Mouse (Mus musculus) gastrocnemius, adult 8-10 months (tissue): ENCODE results near the gene Plppr1. TPM values are rescaled to one million over a fixed set of nuclear protein-coding genes. Genes with fewer than 3 reads are reported as not detected.
A peak's percentile ranks its signal among the peaks of the same experiment; 100 is the strongest.

Source experiments
- DNase-seq, 2 experiments: peaks; one replicate each; pipeline ENCODE4 v3.0.0; 2022; ENCODE audit warnings: low spot score in 2 of 2
- total RNA-seq, 4 experiments: library from RNA; stranded (reverse); gene quantifications; 2 replicates each; pipeline ENCODE4 v1.2.4; 2022

Gene Plppr1
- total RNA-seq: not detected

DNA sequence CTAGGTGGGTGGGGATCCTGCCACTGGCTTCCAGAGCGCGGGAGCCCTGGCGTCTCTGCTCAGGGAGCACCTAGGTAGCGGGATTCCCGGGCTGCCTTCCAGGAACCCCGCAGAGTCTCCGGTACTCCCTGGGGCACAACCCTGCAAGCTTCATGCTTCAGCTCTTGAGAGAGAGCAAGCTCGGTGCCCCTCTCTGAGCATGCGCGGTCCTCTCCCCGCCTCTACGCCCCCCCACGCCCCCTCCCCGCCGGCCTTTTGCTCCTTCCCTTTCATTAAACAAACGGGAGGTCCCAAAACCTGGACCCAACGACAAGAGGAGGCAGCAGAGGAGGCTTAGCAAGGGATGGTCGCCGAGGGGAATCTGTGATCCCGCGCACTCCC is at the start of gene Plppr1:
TSS of gene Plppr1 (plus strand) at position 253 of the 381 bp plus-strand sequence.
- no peak for DNase-seq

DNA sequence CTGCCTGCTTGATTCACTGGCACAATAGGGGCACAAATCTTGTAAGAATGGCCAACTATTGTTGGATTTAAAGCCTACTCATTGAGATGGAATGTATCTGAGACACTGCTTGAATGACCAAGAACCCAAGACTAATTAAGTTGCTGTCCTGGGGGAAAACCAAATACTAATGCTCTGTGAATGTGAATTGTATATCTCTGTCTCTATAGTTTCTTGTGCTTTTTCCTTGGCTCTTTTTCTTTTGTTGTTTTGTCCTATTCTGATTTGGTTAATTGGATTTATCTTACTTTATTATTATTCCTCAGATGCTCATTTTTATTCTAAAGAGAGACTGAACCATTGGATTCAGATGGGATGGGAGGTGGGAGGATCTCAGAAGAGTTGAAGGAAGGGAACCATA is 42.4 kb upstream of the Plppr1 start:
- DNase-seq: no peak

DNA sequence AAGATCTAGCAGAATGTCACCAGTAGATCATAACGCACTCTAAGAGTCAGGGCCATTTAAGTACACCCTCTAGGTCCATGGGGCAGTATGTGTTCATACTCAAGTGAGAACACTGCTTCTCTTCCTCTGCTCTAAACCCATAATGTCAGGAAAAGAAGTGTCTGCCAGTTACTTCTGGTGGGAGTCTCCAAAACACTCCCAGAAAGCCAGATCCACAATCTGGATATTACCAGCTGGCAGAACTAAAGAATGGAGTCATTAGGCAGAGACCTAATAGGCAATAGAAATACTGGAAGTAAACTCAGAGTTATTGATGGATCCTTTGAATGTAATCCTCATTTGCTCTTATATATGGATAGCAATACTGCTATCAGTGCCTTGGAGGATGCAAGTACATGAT is 35.9 kb upstream of the Plppr1 start:
- DNase-seq: no peak

DNA sequence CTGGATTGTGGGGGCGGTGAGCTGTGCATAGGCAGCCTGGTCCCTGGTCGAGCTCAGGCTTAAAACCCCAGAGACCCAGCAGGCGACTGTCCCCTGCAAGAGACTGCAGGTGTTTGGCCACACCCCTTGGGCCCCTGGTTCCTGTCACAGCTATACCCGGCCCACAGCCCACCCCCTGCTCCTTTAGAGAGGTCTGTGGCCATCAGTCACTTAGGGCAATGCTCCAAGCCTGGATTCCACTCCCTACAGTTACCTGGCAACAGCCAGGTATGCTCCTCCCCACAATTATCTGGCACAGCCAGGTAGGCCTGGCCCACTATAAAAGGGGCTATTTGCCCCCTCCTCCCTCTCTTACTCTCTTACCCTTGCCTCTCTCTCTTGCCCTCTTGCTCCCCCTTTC is 20.8 kb upstream of the Plppr1 start:
- DNase-seq: no peak

DNA sequence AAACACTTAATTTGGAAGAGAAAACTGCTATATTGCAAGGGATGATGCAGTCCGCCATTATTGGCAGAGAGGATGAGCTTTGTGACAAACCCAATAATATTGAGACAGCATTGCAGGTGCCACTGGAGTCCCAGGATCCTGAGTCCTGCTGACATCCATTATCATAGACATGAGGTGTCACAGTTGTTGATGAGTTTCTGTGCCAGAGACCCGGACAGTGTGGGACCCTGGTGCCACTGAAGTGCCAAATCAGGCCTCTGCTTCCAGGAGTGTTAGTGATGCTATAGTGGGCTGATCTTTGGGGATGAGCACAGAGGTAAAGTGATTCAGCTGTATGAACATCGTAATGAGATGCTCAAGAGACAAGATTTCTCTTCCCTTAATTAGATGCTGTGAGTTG is 19.2 kb upstream of the Plppr1 start:
- no peak for DNase-seq

DNA sequence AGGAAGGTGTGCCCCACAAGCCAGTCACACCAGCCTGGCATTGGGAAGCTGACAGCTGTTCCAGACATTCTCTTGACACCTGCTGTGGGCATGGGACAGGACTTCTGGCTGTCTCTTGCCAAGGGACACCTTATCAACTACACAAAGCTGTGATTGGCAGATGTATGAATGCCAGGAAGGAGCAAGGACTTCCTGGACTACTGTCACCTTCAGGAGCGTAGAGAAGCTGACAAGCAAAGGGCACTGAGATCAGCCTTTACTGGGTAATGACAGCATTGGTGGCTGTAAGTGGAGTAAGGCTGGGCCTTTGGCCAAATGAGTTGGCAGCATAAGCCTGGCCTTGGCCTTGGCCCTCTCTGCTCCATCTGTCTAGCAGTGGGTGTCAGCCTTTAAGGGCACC is 17.4 kb upstream of the Plppr1 start:
- DNase-seq: peak; percentile 37 to 73

DNA sequence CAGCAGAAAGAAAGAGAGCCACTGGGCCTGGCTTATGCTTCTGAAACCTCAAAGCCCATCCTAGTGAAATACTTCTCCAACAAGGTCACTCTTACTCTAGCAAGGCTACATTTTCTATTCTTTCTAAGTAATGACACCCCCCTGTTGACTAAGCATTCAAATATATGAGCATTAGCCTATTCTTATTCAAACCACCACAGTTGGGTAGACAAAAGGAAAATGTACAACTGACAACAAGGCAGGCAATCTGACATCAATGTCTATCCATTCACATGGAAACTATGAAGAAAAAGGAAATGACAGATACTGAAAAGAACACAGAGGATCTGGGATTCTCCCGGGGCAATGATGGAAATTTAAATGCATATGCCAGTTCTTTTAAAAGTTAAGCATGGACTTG is 8.4 kb upstream of the Plppr1 start:
- DNase-seq: no peak

DNA sequence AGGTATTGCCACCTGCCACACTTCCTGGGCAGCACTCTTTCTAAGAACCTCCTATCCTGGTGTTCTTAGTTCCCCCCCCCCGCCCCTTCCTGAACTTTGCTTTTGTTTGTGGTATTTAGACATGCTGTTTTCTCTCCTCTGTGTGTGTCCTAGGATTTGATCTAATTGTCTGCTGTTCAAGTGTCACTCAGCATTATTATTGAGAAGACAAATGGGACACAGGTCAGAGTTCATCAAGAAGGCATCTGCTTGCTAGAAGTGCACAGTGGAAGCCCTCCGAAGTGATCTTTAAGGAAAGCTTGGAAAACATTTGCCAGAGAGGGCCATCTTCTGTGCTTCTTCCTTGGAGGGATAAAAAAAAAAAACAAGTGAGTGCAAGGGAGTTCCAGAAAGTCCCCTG is 1.2 kb upstream of the Plppr1 start:
- no peak for DNase-seq

DNA sequence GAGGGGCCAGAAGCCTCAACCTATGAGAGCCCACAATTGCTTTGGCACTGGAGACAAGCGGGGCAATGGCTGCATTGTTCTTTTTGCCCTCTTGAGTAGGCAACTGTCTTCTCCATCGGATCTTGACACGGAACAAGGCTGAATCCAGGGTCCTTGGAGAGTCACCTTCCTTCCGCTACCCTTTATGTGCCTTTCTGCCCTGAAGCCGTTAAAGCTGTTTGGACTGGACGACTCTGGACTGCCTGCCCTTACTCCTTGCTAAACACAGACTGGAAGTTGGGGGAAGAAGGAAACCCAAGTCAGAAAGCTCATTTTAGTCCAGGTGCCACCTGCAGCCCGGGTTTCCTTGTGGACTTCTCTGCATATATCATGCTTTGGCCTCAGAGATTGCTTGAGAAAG is 516 bp upstream of the Plppr1 start:
- no peak for DNase-seq

DNA sequence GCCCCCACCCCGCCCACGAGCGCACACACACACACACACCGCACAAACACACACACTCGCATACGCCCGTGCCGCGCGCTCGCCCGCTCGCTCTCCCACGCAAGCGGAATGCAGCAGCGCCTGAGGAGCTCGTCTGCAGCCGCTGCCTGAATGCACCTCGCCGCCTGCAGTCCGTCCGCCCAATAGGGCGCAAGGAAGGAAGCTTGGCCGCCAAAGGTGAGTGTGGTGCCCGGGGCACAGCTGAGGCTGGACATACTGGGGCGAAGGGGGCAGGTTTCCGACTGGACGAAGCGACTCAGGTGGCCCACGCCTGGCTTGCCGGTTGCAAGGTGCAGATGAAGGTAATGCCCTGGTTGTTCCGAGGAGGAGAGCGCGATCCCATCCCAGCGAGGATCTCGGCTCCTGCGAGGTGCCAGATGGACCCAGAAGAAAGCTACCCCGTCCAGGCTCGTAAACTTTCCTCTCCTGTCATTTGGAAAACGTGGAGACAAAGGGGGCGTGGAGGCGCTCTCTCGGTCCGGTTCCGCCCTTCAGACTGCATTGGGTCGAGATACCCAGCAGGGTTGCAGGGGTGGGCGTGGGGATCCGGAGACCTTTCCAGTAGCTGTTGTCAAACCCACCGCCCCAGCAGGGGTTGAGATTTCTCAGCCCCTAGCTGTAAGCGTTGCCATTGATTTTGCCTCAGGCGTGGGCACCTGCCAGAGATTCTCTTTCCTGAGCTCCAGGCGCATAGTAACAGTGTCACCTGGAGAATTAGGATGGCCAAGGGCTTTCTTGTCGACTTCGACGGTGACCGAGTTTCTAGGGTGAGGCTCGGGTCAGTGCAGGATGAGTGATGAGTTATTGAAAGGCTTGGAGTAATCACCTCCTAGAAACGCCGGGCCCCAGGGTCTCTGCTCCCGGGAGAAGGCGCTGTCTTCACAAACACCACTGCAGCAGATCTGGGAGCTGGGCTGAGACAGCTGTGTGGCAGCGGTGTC is 619 bp downstream of the Plppr1 start:
- DNase-seq: no peak

DNA sequence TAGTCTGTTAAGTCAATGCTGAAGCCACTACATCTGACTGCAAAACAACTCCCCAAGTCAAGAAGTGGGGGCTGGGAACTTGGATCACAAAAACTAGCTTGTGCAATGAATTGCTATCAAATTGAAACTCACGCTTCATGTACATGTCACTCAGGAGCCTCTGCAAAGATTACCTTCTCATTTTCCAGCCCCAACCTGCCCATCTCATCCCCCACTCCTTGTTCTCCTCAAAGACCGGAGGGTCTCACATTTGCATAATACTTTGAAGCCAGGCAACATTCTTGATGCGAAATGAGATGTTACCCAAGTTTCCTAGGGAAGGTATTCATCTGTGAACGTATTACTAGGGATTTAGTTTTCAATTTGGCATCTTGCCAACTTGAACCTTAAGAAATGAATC is 10.4 kb downstream of the Plppr1 start:
- DNase-seq: no peak

DNA sequence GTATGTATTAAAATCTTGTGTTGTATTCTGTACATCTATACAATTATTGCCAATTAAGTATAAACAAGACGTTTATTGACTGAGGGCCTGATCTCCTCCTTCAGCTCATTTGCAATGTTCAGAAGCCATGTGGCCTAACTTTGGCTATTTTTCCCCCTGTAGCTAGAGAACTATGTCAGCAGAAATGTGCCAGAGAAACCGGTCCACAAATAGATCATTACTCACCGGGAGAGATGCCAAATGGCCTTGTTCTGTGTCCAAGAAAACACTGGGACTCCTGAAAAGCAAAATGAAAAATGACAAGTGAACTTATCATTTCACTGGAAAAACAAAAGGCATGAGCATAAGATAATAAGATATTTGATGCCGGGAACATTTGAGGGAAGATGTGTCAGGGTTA is 13.8 kb downstream of the Plppr1 start:
- DNase-seq: peak; percentile 33 to 37

DNA sequence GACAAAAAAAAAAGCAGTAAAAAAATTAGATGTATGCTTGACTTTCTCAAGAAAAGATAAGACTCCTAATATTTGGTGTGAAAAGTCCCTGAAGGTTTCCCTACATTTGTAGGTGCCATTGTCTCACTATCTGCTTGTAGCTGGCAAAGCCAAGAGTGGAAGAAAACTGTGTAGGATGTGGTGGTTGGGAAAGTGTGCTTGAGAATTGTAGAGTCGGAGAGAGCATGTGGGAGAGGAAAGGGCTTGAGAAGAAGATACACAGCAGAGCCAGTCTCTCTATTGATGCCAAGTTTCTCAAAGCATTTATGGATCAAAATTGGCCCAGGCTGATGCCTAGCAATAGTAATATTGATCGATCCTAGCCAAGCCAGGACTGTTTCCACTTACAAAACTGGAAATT is 16.8 kb downstream of the Plppr1 start:
- no peak for DNase-seq

DNA sequence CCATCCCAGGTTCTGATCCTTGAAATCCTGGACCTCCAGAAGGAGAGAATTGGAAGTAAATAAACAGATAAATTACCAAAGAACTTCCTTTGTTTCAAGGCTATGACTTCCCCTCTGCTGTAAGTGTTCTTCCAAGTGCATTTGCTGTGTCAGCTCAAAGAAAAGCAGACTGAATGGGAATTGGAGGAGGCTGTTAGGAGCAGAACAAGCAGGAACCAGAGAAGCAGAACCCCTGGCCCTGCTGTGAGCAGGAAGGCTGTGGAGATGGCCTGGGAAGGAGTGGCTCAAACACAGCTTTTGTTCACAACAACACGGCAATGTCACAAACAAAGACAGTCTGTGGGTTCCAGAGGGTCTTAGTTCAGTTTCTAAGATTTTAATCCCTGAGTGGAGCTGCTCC is 20.3 kb downstream of the Plppr1 start:
- DNase-seq: no peak

DNA sequence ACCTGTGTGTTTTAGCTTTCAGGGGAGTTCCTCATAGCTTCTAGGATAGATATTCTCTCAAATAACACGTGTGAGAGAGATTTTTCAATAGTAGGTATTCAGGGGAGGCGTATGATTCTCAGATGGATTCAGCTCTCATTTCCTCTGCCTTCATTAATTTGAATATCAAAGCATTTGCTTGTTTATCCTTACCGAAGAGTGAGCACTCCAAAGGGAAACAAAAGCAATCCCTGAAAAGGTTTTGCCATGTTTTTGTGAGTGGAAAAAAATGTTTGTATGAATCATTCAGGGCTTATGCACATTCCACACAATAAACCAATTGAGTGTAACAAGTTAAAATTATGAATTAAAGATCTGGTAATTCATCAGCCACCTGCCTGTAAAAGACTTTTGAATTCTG is 29.1 kb downstream of the Plppr1 start:
- DNase-seq: no peak

DNA sequence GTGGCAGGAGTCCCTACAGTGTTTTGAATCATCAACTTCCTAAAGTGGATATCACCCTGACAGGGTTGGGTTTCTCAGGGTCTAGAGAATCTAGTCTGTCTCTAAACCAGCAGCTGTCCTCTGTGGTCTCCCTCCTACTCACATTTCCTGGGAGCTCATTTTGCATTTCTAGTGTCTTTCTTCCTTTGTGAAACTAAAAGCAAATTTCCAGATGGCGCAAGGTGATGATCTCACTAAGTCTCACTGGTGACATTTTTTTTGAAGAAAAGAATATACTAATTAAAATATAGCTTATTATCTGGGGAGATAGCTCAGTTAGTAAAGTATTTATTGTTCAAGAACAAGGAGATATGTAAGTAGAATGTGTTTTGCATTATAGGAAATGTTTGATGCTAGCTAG is 31.4 kb downstream of the Plppr1 start:
- no peak for DNase-seq

DNA sequence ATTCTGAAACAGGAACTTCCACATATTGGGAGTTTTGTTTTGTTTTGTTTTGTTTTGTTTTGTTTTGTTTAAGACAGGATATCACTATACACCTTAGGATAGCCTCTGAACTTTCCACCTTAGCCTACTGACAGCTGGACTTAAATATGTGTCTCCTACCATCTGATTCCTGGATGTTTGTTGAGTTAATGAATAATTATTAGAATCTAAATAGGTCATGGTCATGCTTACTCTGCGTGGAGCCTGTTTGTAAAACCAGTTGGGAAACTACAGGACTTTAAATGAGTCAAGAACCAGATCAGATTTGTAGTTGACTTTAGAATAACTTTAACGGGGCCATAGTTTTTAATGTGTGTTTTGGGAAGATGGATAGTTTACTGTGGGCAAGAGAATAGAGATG is 40.4 kb downstream of the Plppr1 start:
- no peak for DNase-seq

DNA sequence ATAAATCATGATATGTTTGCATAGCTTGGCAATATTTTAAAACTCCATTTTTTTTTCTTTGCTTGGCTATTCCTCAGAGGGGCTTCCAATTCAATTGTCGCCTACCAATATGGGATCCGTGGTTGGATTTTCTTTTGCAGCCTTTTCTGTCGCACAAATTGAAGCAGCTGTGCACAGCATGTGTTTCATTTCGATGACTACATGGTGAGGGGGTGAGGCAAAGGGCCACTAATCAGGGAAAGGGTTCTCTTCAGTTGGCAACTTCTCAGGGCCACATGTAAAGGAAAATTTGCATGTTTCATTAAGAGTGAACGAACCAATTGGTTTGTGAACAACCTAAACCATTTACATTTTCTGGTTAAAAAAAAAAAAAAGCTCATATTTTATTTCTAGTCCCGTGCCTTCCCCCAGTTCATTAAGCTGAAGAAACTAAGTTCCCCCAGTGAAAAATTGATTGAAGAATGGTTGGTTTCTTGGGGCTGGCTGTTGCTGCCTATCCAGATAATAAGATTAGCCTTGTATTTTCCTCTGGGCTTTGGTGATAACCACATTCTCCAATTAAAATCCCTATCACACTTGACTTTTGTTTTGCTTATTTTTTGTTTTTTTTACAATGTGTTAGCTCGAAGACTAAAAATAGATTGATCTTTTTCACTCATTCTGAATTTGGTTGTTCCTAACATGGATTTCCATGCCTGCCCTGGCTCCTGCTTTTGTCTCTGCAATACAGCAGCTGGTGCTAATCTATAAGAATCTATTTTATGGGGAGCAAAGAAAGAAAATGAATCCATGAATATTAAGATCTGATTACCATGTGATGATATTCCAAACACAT is 43.1 kb downstream of the Plppr1 start:
- no peak for DNase-seq

DNA sequence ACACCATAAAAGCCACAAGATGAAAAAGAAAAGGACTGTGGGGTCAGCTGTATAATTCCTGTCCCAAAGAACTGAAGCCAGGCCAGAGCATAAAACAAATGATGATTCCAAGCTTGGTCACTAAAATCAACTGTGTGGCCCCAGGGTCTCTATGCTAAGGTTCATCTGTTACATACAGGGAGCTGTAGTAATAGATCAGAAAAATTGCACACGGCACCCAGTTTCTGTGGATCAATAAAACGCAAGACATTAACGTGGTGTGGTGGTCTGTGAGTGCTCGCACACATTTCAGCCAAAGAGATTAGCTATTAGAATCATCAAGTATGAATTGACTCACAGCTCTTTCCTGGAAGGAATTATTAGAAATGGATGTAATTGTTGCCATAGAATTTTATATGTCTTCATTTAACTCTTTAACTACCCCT is 43.7 kb downstream of the Plppr1 start:
- no peak for DNase-seq

DNA sequence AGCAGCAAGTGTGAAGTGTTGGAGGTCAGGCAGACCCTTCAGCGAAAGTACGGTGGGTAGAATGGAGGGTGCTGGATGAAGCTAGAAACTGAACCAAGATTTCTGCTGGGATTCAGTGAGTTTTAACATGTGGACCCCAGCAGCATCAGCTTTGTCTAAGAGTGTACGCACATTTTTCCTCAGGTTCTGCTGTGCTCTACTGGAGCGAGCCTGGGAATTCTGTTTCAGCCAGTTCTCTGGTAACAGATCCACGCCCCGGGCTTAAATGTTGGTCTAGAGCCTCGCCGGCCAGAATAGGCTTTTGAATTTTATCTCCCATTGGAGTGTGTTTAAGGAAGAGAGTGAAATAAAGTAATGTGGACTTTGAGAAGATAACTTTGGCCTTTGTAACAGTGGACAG is 45.8 kb downstream of the Plppr1 start:
- no peak for DNase-seq

DNA sequence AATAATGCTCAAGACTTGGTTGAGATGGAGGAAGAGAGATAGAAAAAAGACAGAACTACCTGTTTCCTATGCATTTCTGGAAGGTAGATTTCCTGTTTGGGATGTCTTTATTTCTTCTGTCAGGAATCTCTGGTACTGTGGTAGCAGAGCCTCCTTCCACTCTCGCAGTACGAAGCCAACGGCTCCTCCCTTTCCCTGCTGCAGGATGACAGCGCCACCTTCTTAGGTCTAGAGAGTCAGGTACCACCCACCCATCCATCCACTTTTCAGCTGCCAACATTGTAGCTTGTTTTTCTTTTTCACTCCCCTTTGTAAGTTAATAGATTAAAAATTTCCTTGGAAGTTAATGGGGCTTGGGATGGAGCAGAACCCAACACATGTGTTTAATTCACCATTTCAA is 48.8 kb downstream of the Plppr1 start:
- no peak for DNase-seq

DNA sequence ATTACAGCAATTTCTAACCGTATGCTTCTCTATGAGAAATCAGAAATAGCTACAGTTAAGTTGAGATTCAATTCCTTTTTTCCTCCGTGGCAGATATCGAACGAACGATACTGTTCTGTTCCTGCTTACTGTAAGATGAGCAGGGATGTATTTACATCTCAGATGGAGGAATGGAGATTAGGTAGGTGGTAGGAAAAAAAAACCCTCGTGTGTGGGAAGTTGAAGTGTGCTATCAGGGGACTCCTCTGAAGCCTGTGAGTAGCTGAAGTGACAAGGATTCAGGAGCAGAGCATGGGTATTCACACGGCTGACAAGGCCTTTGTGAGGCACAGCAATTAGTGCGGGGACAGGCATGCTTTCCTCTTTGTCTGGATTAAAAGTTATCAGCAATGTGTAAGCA is 49.3 kb downstream of the Plppr1 start:
- no peak for DNase-seq

DNA sequence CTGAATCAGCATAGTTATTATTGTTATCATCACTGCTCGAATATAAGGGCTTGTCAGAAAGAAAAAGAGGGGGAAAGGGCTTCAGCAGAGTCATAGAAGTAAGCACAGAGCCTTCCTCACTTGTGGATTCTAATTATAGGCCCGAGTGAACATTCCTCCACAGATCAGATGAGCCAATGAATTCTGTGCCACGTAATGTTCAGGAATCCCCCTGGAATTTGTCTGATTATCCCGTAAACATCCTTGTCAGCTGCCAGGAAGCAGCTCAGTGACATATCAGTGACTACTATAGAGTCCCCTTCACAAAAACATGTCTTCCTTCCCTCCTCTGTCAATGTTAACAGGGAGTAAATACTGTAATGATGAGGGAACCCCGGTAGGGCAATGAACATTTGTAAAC is 50.9 kb downstream of the Plppr1 start:
- DNase-seq: no peak
